Mouse (Mus musculus) kidney, embryonic 14.5 days (tissue): ENCODE measurements around the gene Gm21887. TPM values are rescaled to one million over a fixed set of nuclear protein-coding genes. Genes with fewer than 3 reads are reported as not detected.
"Not testable (repeated sequence)": the region's sequence is repeated elsewhere in the genome, so short reads cannot be mapped to it uniquely, and the experiment has no call there.

Experiments
- ATAC-seq: fragments of 200-750 bp; cut with Nextera tagmentation; 2 replicates; pipeline ENCODE4 v1.8.0; 2017; ENCODE audit warnings: moderate number of reproducible peaks, mild to moderate bottlenecking, moderate TSS enrichment, moderate library complexity; ENCODE audit not compliant: low FRiP score, low TSS enrichment
- H3K27ac ChIP-seq: fragments of 300-500 bp; sonication (generic); 2 replicates; pipeline ENCODE4 v1.5.1; 2014; ENCODE audit warnings: low read depth, mild to moderate bottlenecking, low read length, moderate library complexity, mixed read lengths
- H3K27me3 ChIP-seq: fragments of 300-500 bp; sonication (generic); 2 replicates; pipeline ENCODE4 v1.6.1; 2014; ENCODE audit warnings: mild to moderate bottlenecking, low read length; ENCODE audit not compliant: control insufficient read depth, insufficient read depth
- H3K36me3 ChIP-seq: fragments of 300-500 bp; sonication (generic); 2 replicates; pipeline ENCODE4 v1.6.1; 2014; ENCODE audit warnings: low read length, mixed read lengths; ENCODE audit not compliant: control insufficient read depth, insufficient read depth
- H3K4me1 ChIP-seq: fragments of 300-500 bp; sonication (generic); 2 replicates; pipeline ENCODE4 v1.6.1; 2014; ENCODE audit warnings: low read length, mixed read lengths; ENCODE audit not compliant: control insufficient read depth, insufficient read depth
- H3K4me2 ChIP-seq: fragments of 300-500 bp; sonication (generic); replicated peaks from 2 replicates; pipeline ENCODE4 v1.6.1; 2014; ENCODE audit warnings: low read depth, mild to moderate bottlenecking, low read length
- H3K4me3 ChIP-seq: fragments of 300-500 bp; sonication (generic); 2 replicates; pipeline ENCODE4 v1.5.1; 2014; ENCODE audit warnings: mild to moderate bottlenecking, low read length
- H3K9ac ChIP-seq: fragments of 300-500 bp; sonication (generic); 2 replicates; pipeline ENCODE4 v1.6.1; 2014; ENCODE audit warnings: low read depth, mild to moderate bottlenecking, low read length, moderate library complexity
- H3K9me3 ChIP-seq: fragments of 300-500 bp; sonication (generic); 2 replicates; pipeline ENCODE4 v1.6.1; 2016; ENCODE audit warnings: low read length; ENCODE audit not compliant: control insufficient read depth
- whole genome bisulfite sequencing: fragments of 180-500 bp; shearing (Covaris S2); extraction: QIAGEN DNeasy Blood & Tissue Kit; methylation state at CpG from one replicate; pipeline ENCODE4 v1.1.7; 2014; 5-methylcytosine and 5-hydroxymethylcytosine counted together
- polyA plus RNA-seq: library from polyadenylated mRNA; unstranded; fragments of >200 nt; fragmentation: Nextera tagmentation; extraction: Ambion mirVana; gene quantifications from 2 replicates; pipeline ENCODE4 v1.2.1, GENCODE M21; 2014

The Gm21887 gene
- 279 and 362 TPM in 2 replicates for polyA plus RNA-seq

GRCm38 (mm10) chrX:170009016-170009750 is at the start of gene Gm21887:
Gene Gm21887 (plus strand): TSS chrX:170009659.
- Histone ChIP-seq H3K9ac (peak within 1 kb of the TSS; percentile 82), H3K36me3 (peaks cover 14% of the 10 kb centered on the region), H3K27ac (peak within 1 kb of the TSS; percentile 73), H3K9me3 (peaks cover 41% of the 10 kb centered on the region), H3K4me3 (peak within 1 kb of the TSS; percentile 50), H3K4me2 (peak within 1 kb of the TSS; percentile 27)
- H3K27me3 ChIP-seq, H3K4me1 ChIP-seq: not testable (repeated sequence)
- 67% methylated on average over 115 of the region's 118 CpGs for WGBS
- peak; percentile 91 for ATAC-seq

GRCm38 (mm10) chrX:169969337-169969736 is 40.1 kb upstream of the Gm21887 start:
- H3K9ac ChIP-seq: no peak overlapping the region
- H3K4me1 ChIP-seq: no peaks in the 10 kb centered on the region
- H3K4me2 ChIP-seq: no peak overlapping the region
- H3K27ac ChIP-seq: no peak overlapping the region
- peaks cover 3% of the 10 kb centered on the region; the same call in 1 of the 2 replicates for H3K9me3 ChIP-seq
- peaks cover 4% of the 10 kb centered on the region; the same call in 1 of the 2 replicates for H3K36me3 ChIP-seq
- 93% methylated on average over 1 of the region's 1 CpGs for WGBS
- no peaks in the 10 kb centered on the region for H3K27me3 ChIP-seq
- no peak overlapping the region for H3K4me3 ChIP-seq
- no peak for ATAC-seq

GRCm38 (mm10) chrX:169969765-169970164 is 39.7 kb upstream of the Gm21887 start:
- H3K36me3 ChIP-seq, H3K9me3 ChIP-seq, H3K9ac ChIP-seq, H3K4me1 ChIP-seq, H3K4me3 ChIP-seq, H3K27ac ChIP-seq, ATAC-seq, H3K27me3 ChIP-seq, H3K4me2 ChIP-seq: not testable (repeated sequence)
- 88% methylated on average over 3 of the region's 3 CpGs for WGBS

GRCm38 (mm10) chrX:169970546-169970945 is 38.9 kb upstream of the Gm21887 start:
- 91% methylated on average over 7 of the region's 7 CpGs for WGBS
- H3K4me2 ChIP-seq, H3K4me1 ChIP-seq, ATAC-seq, H3K27ac ChIP-seq, H3K9ac ChIP-seq, H3K4me3 ChIP-seq, H3K9me3 ChIP-seq, H3K27me3 ChIP-seq, H3K36me3 ChIP-seq: not testable (repeated sequence)

GRCm38 (mm10) chrX:169971562-169971961 is 37.9 kb upstream of the Gm21887 start:
- WGBS: 89% methylated on average over 6 of the region's 6 CpGs
- not testable (repeated sequence) for H3K36me3 ChIP-seq, ATAC-seq

GRCm38 (mm10) chrX:169972131-169972530 is 37.3 kb upstream of the Gm21887 start:
- H3K36me3 ChIP-seq: peaks cover 12% of the 10 kb centered on the region; the same call in 1 of the 2 replicates
- not testable (repeated sequence) for H3K4me1 ChIP-seq, H3K4me3 ChIP-seq, H3K27me3 ChIP-seq, ATAC-seq, H3K4me2 ChIP-seq, H3K9me3 ChIP-seq, H3K9ac ChIP-seq, H3K27ac ChIP-seq
- WGBS: 73% methylated on average over 2 of the region's 2 CpGs

More at GRCm38 (mm10) chrX:169971562-169971961, 37.9 kb upstream of the Gm21887 start:
- not testable (repeated sequence) for H3K27ac ChIP-seq, H3K4me1 ChIP-seq, H3K9ac ChIP-seq, H3K4me2 ChIP-seq, H3K4me3 ChIP-seq, H3K9me3 ChIP-seq, H3K27me3 ChIP-seq

GRCm38 (mm10) chrX:169972791-169973494 is 36.5 kb upstream of the Gm21887 start:
- H3K4me3 ChIP-seq, H3K9me3 ChIP-seq, H3K9ac ChIP-seq, H3K27ac ChIP-seq, H3K4me1 ChIP-seq, ATAC-seq, H3K27me3 ChIP-seq, H3K4me2 ChIP-seq: not testable (repeated sequence)
- H3K36me3 ChIP-seq: peaks cover 15% of the 10 kb centered on the region; the same call in 1 of the 2 replicates
- 77% methylated on average over 6 of the region's 6 CpGs for WGBS

- H3K4me1 ChIP-seq, H3K9me3 ChIP-seq, H3K27me3 ChIP-seq, H3K4me2 ChIP-seq, H3K9ac ChIP-seq, ATAC-seq, H3K27ac ChIP-seq, H3K4me3 ChIP-seq: not testable (repeated sequence)
- peaks cover 21% of the 10 kb centered on the region; the same call in 1 of the 2 replicates for H3K36me3 ChIP-seq
- 70% methylated on average over 3 of the region's 3 CpGs for WGBS
Measured at GRCm38 (mm10) chrX:169973806-169974205, 35.7 kb upstream of the Gm21887 start.

GRCm38 (mm10) chrX:169974456-169974855 is 35.0 kb upstream of the Gm21887 start:
- H3K36me3 ChIP-seq: peaks cover 23% of the 10 kb centered on the region
- H3K4me1 ChIP-seq, H3K9me3 ChIP-seq, H3K27ac ChIP-seq, H3K4me2 ChIP-seq, H3K9ac ChIP-seq, H3K27me3 ChIP-seq, H3K4me3 ChIP-seq: not testable (repeated sequence)
- peak; percentile 1; the same call in 1 of the 2 replicates for ATAC-seq
- 64% methylated on average over 4 of the region's 4 CpGs for WGBS
